Mouse (Mus musculus) embryonic fibroblast, embryonic 13.5 days (primary cell): Measurements from ENCODE around the gene Rgp1.

ENCODE experiments used
- CTCF ChIP-seq: IDR thresholded peaks from 2 replicates; pipeline ENCODE4 v1.5.1; 2011; ENCODE audit warnings: mild to moderate bottlenecking, control low read depth, low read length, moderate library complexity, borderline replicate concordance; ENCODE audit not compliant: insufficient read depth
- POLR2A ChIP-seq: IDR thresholded peaks from 2 replicates; pipeline ENCODE4 v1.6.1; 2011; ENCODE audit warnings: low read depth, mild to moderate bottlenecking, control low read depth, low read length, moderate library complexity

- TF ChIP-seq CTCF, result no peak
- TF ChIP-seq POLR2A, result peak; percentile 75
These were observed 16.3 kb upstream of the Rgp1 start, which contains the start of the genes Creb3 and Tln1 for GRCm38 (mm10) chr4:43561997-43562768.
